In the genomic region with DNA sequence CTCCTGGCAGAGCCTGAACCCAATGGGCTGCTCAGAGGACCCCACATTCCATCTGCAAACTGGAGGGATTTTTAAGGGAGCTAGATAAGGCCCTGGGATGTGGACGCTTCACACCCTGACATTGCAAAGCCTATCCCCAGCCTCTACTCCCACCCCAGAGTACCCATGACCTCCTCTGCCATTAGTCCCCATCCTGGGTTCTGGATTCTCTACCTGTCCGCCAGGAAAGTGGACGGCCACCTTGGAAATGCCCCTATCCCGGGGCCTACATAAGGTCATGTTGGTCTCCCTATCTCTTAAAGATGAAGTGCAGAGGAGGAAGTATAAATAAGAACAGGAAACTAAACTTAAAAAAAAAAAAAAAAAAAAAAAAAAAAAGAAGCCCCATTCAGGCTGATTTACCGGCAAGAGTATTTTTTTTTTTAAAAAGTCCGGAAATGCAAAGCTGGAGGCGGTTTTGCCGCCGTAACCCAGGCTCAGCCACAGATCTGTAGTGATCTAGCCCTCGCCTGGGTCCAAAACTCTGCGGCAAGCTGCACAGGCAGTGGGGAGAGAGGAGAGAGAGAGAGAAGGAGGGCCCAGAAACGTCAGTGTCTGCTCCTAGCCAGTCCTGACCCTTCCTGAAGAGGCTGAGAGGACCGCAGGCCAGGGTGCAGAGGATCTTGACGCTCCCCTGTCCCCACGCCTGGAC, we compare ENCODE assay signal across 8 mouse cellular contexts. TPM values are rescaled to one million over a fixed set of nuclear protein-coding genes. Genes with fewer than 3 reads are reported as not detected.
DNase-seq lines count a peak whose midpoint lies in the region; ATAC-seq lines count a peak whose summit lies in the region.

No protein-coding gene starts in this region.

- no peaks in the 10 kb centered on the region for H3K4me1 ChIP-seq in neural tube, embryonic 11.5 days (ENCODE audit: control insufficient read depth, insufficient read depth, low read length)
- peaks cover 10% of the 10 kb centered on the region; the same call in 1 of the 2 replicates for H3K4me1 ChIP-seq in intestine, embryonic 16.5 days (ENCODE audit: control insufficient read depth, insufficient read depth, low read length)
- peaks cover 5% of the 10 kb centered on the region for H3K4me1 ChIP-seq in stomach, embryonic 15.5 days

- ATAC-seq in neural tube, embryonic 11.5 days (ENCODE audit: insufficient read depth, low FRiP score, low TSS enrichment): no peak
- peak; percentile 28 for ATAC-seq in erythroblast, adult 5-6 weeks (replicated peaks; ENCODE audit: low FRiP score, poor library complexity, severe bottlenecking)
- ATAC-seq in intestine, embryonic 16.5 days: peak; percentile 45; the same call in 1 of the 2 replicates
- peak; percentile 37 for ATAC-seq in megakaryocyte, adult 5-6 weeks (ENCODE audit: poor library complexity, severe bottlenecking)
- ATAC-seq in stomach, embryonic 15.5 days (ENCODE audit: insufficient read depth, low FRiP score, low read depth): 0 out of 2 replicates have a peak, but pooled peaks have one; percentile 8

- H3K27ac ChIP-seq in neural tube, embryonic 11.5 days (ENCODE audit: low read depth, low read length): no peak overlapping the region
- no peak overlapping the region for H3K27ac ChIP-seq in intestine, embryonic 16.5 days (ENCODE audit: low read length)
- H3K27ac ChIP-seq in stomach, embryonic 15.5 days: peak overlapping the region; percentile 40; the same call in 1 of the 2 replicates

- 21% methylated on average over 15 of the region's 15 CpGs for WGBS in neural tube, embryonic 11.5 days
- WGBS in intestine, embryonic 16.5 days: 24% methylated on average over 15 of the region's 15 CpGs
- WGBS in stomach, embryonic 15.5 days: 29% methylated on average over 15 of the region's 15 CpGs

- DNase-seq in neural tube, embryonic 11.5 days (ENCODE audit: low spot score): no peak
- no peak for DNase-seq in neural tube, embryonic 10.5 days (ENCODE audit: extremely low spot score, low spot score)
- DNase-seq in left cerebral cortex, postnatal 14 days (ENCODE audit: low spot score in 2 of 2): no peak
- no peak for DNase-seq in adrenal gland, adult 8-10 months

- H3K27me3 ChIP-seq in neural tube, embryonic 11.5 days (ENCODE audit: control insufficient read depth, insufficient read depth, low read length): peaks cover 11% of the 10 kb centered on the region; the same call in 1 of the 2 replicates
- H3K27me3 ChIP-seq in intestine, embryonic 16.5 days (replicated peaks; ENCODE audit: control insufficient read depth, insufficient read depth, low read length): peaks cover 2% of the 10 kb centered on the region; the same call in 1 of the 2 replicates
- 0 out of 2 replicates have a peak, but pooled peaks cover 5% of the 10 kb centered on the region for H3K27me3 ChIP-seq in stomach, embryonic 15.5 days (replicated peaks)

- intact Hi-C loops in left cerebral cortex, postnatal 14 days (cut with DNase I): no loop called here

- no peaks in the 10 kb centered on the region for H3K36me3 ChIP-seq in neural tube, embryonic 11.5 days (ENCODE audit: control insufficient read depth, insufficient read depth, low read length)
- no peaks in the 10 kb centered on the region for H3K36me3 ChIP-seq in intestine, embryonic 16.5 days (ENCODE audit: control insufficient read depth, insufficient read depth, low read length)
- H3K36me3 ChIP-seq in stomach, embryonic 15.5 days: no peaks in the 10 kb centered on the region

- H3K9ac ChIP-seq in neural tube, embryonic 11.5 days (ENCODE audit: low read length): peak overlapping the region; percentile 63
- peak overlapping the region; percentile 80 for H3K9ac ChIP-seq in intestine, embryonic 16.5 days (ENCODE audit: low read depth, low read length)
- 0 out of 2 replicates have a peak overlapping the region, but pooled peaks have one; percentile 34 for H3K9ac ChIP-seq in stomach, embryonic 15.5 days

- peak overlapping the region; percentile 59 for H3K4me2 ChIP-seq in neural tube, embryonic 11.5 days (ENCODE audit: low read depth)
- H3K4me2 ChIP-seq in intestine, embryonic 16.5 days (ENCODE audit: low read depth, low read length): peak overlapping the region; percentile 74
- H3K4me2 ChIP-seq in stomach, embryonic 15.5 days: peak overlapping the region; percentile 91

- peak overlapping the region; percentile 30; the same call in 1 of the 2 replicates for H3K4me3 ChIP-seq in neural tube, embryonic 11.5 days (ENCODE audit: low read depth, low read length)
- peak overlapping the region; percentile 68 for H3K4me3 ChIP-seq in intestine, embryonic 16.5 days (ENCODE audit: low read length)
- peak overlapping the region; percentile 54 for H3K4me3 ChIP-seq in stomach, embryonic 15.5 days (replicated peaks)

- no peaks in the 10 kb centered on the region for H3K9me3 ChIP-seq in neural tube, embryonic 11.5 days (ENCODE audit: control insufficient read depth, low read length)
- H3K9me3 ChIP-seq in intestine, embryonic 16.5 days (ENCODE audit: control insufficient read depth, low read length): no peaks in the 10 kb centered on the region
- H3K9me3 ChIP-seq in stomach, embryonic 15.5 days: no peaks in the 10 kb centered on the region

RNA-seq across cellular contexts. Expression of a gene that starts 4.7 kb away (rescaled TPM):
- polyA plus RNA-seq in neural tube, embryonic 11.5 days (2014; fragmentation: Nextera tagmentation; extraction: Ambion mirVana): 10.8 and 15.0 TPM in 2 replicates
- total RNA-seq in erythroblast, adult 5-6 weeks (2015; ENCODE audit: low replicate concordance): 11.1 and 14.4 TPM in 2 replicates
- 14.9 and 20.2 TPM in 2 replicates for total RNA-seq in erythroblast, adult 5-6 weeks (2017; ENCODE audit: low replicate concordance)
- 4.8 and 5.2 TPM in 2 replicates for polyA plus RNA-seq in intestine, embryonic 16.5 days (2015; fragmentation: Nextera tagmentation; extraction: Ambion mirVana)
- 76.6 and 78.3 TPM in 2 replicates for total RNA-seq in megakaryocyte, adult 5-6 weeks (2015)
- total RNA-seq in megakaryocyte, adult 5-6 weeks (2017): 129 and 130 TPM in 2 replicates
- 5.0 and 5.1 TPM in 2 replicates for polyA plus RNA-seq in stomach, embryonic 15.5 days (2015; fragmentation: Nextera tagmentation; extraction: Ambion mirVana)
- total RNA-seq in left cerebral cortex, postnatal 14 days (2021): 10 to 100 TPM; 21.2 to 25.0 TPM
- 1 to 10 TPM; 4.8 to 9.3 (median 7.0) TPM for total RNA-seq in adrenal gland, adult 8-10 months (2022)

RNA-seq across cellular contexts. Expression of a gene that starts 40.2 kb away (rescaled TPM):
- 24.6 and 26.0 TPM in 2 replicates for polyA plus RNA-seq in neural tube, embryonic 11.5 days (2014; fragmentation: Nextera tagmentation; extraction: Ambion mirVana)
- total RNA-seq in erythroblast, adult 5-6 weeks (2015; ENCODE audit: low replicate concordance): 2.7 and 23.2 TPM in 2 replicates
- 0.85 and 3.2 TPM in 2 replicates for total RNA-seq in erythroblast, adult 5-6 weeks (2017; ENCODE audit: low replicate concordance)
- 21.2 and 22.8 TPM in 2 replicates for polyA plus RNA-seq in intestine, embryonic 16.5 days (2015; fragmentation: Nextera tagmentation; extraction: Ambion mirVana)
- total RNA-seq in megakaryocyte, adult 5-6 weeks (2015): 1.2 and 2.9 TPM in 2 replicates
- 1.5 and 1.9 TPM in 2 replicates for total RNA-seq in megakaryocyte, adult 5-6 weeks (2017)
- 24.0 and 26.8 TPM in 2 replicates for polyA plus RNA-seq in stomach, embryonic 15.5 days (2015; fragmentation: Nextera tagmentation; extraction: Ambion mirVana)
- 10 to 100 TPM; 63.9 to 66.8 TPM for total RNA-seq in left cerebral cortex, postnatal 14 days (2021)
- 10 to 100 TPM; 29.0 to 41.6 (median 36.4) TPM for total RNA-seq in adrenal gland, adult 8-10 months (2022)
